Mouse (Mus musculus) gonadal fat pad, adult 2 months (tissue): ENCODE results near the gene Gm20873. TPM values are rescaled to one million over a fixed set of nuclear protein-coding genes. Genes with fewer than 3 reads are reported as not detected.
"Not testable (repeated sequence)": the region's sequence is repeated elsewhere in the genome, so short reads cannot be mapped to it uniquely, and the experiment has no call there.

Source experiments
- DNase-seq: peaks from one replicate; pipeline ENCODE4 v3.0.0-alpha.2; 2012; ENCODE audit warnings: low read depth
- polyA plus RNA-seq: library from polyadenylated mRNA; depleted of rRNA; stranded (reverse); fragments of >200 nt; gene quantifications from 2 replicates; pipeline ENCODE4 v1.2.3, GENCODE M21; 2012; rRNA removed

Gm20873 gene
- polyA plus RNA-seq: not detected in 2 replicates

GRCm38 (mm10) chrY:6266798-6267197 lies at the start of gene Gm20873:
Gene Gm20873, plus strand, starts transcription at chrY:6267098.
- DNase-seq: not testable (repeated sequence)

GRCm38 (mm10) chrY:6237895-6238294 lies 29.0 kb upstream of the Gm20873 start, which contains the start of gene Gm21746:
Gene Gm21746, minus strand, starts transcription at chrY:6237995.
- DNase-seq: not testable (repeated sequence)

Other genes starting within 250 kb of the Gm20873 start
- not detected in 2 replicates for gene Gm21746, start 29.1 kb upstream of the Gm20873 start, polyA plus RNA-seq